Comparison of ENCODE assay signal across 25 mouse cellular contexts in the genomic region with DNA sequence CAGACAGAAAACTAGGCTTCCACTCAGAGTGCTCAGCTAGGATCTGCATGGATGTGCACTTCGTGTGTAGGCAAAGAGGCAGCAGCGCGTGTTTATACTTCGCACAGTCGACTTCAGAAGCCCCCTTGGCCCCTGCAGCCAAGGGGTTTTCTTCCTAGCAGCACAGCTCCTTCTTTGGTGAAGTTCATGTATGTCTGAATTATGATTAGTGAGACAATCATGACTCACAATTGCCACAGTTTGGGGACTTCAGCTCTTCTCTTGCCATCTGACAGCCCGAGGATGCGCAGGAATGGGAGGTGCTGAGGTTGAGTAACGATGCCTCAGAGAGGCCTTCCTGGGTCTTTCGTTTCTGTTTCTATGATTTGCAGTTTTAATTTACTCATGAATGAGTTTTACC. TPM values are rescaled to one million over a fixed set of nuclear protein-coding genes. Genes with fewer than 3 reads are reported as not detected.
A peak's percentile ranks its signal among the peaks of the same experiment; 100 is the strongest.
DNase-seq lines count a peak whose midpoint lies in the region; ATAC-seq and TF ChIP-seq lines count a peak whose summit lies in the region.
"Had no signal": no experiment of that assay in that cellular context is flagged by ENCODE, and none has a peak within 500 bp of the region (broad histone marks: within the 10 kb centered on the region; RNA-seq: fewer than 3 reads in every experiment).

No protein-coding gene starts in this region.

- no peak overlapping the region for H3K27ac ChIP-seq in midbrain, embryonic 14.5 days (replicated peaks; ENCODE audit: low read depth, low read length)
- H3K27ac ChIP-seq in midbrain, embryonic 11.5 days (ENCODE audit: low read depth, low read length) = no peak overlapping the region
- no peak overlapping the region for H3K27ac ChIP-seq in hindbrain, postnatal 0 days
- H3K27ac ChIP-seq: embryonic facial prominence, embryonic 10.5 days; heart, embryonic 15.5 days; limb, embryonic 13.5 days; liver, embryonic 14.5 days had no signal

- no peaks in the 10 kb centered on the region for H3K9me3 ChIP-seq in midbrain, embryonic 14.5 days (ENCODE audit: control insufficient read depth, low read length)
- no peaks in the 10 kb centered on the region for H3K9me3 ChIP-seq in midbrain, embryonic 11.5 days (ENCODE audit: control insufficient read depth, low read length)
- no peaks in the 10 kb centered on the region for H3K9me3 ChIP-seq in hindbrain, postnatal 0 days (ENCODE audit: low read length)
- H3K9me3 ChIP-seq: embryonic facial prominence, embryonic 10.5 days; heart, embryonic 15.5 days; limb, embryonic 13.5 days had no signal

- DNase-seq in cerebellum, adult 18-20 months = peak; percentile 33 to 45
- DNase-seq in cerebellum, postnatal 4 days (ENCODE audit: low spot score in 2 of 2) = no peak
- DNase-seq in midbrain, embryonic 14.5 days = no peak
- DNase-seq in midbrain, embryonic 11.5 days (ENCODE audit: low spot score, missing footprints) = no peak
- no peak for DNase-seq in hindbrain, postnatal 0 days (ENCODE audit: low spot score)
- no peak for DNase-seq in frontal cortex, postnatal 25 days (ENCODE audit: low spot score in 2 of 2)
- DNase-seq in kidney, adult 11 months = no peak
- no peak for DNase-seq in spleen, adult 12 weeks (ENCODE audit: low spot score)
- DNase-seq: heart, adult 18-20 months; kidney, adult 2 months; kidney, postnatal 25 days; layer of hippocampus, adult 9-11 months; right cerebral cortex, postnatal 4 days; thymus, postnatal 25 days had no signal

- TF ChIP-seq CTCF in hindbrain, postnatal 0 days (IDR thresholded peaks at IDR 0.05; ENCODE audit: low read depth) = no peak

- H3K4me2 ChIP-seq in midbrain, embryonic 14.5 days (ENCODE audit: low read length) = peak overlapping the region; percentile 98
- H3K4me2 ChIP-seq in midbrain, embryonic 11.5 days = no peak overlapping the region
- H3K4me2 ChIP-seq in hindbrain, postnatal 0 days (ENCODE audit: low read depth, low read length) = peak overlapping the region; percentile 91
- H3K4me2 ChIP-seq: heart, embryonic 15.5 days; limb, embryonic 13.5 days had no signal

- H3K4me3 ChIP-seq in midbrain, embryonic 14.5 days (replicated peaks; ENCODE audit: low read depth, low read length) = peak overlapping the region; percentile 64; the same call in 1 of the 2 replicates
- no peak overlapping the region for H3K4me3 ChIP-seq in midbrain, embryonic 11.5 days (ENCODE audit: low read depth, low read length)
- peak overlapping the region; percentile 67 for H3K4me3 ChIP-seq in hindbrain, postnatal 0 days (ENCODE audit: low read length)
- H3K4me3 ChIP-seq: embryonic facial prominence, embryonic 10.5 days; heart, embryonic 15.5 days; limb, embryonic 13.5 days; myocyte had no signal

- no peaks in the 10 kb centered on the region for H3K36me3 ChIP-seq in midbrain, embryonic 14.5 days (ENCODE audit: control insufficient read depth, insufficient read depth, low read length)
- H3K36me3 ChIP-seq in midbrain, embryonic 11.5 days (ENCODE audit: control insufficient read depth, insufficient read depth, low read length) = no peaks in the 10 kb centered on the region
- no peaks in the 10 kb centered on the region for H3K36me3 ChIP-seq in hindbrain, postnatal 0 days (ENCODE audit: insufficient read depth, low read length)
- H3K36me3 ChIP-seq: embryonic facial prominence, embryonic 10.5 days; heart, embryonic 15.5 days; limb, embryonic 13.5 days had no signal

- H3K27me3 ChIP-seq in midbrain, embryonic 14.5 days (ENCODE audit: control insufficient read depth, insufficient read depth, low read length) = peaks cover 13% of the 10 kb centered on the region; the same call in 1 of the 2 replicates
- peaks cover 39% of the 10 kb centered on the region for H3K27me3 ChIP-seq in midbrain, embryonic 11.5 days (ENCODE audit: control insufficient read depth, insufficient read depth, low read length)
- H3K27me3 ChIP-seq in hindbrain, postnatal 0 days (ENCODE audit: insufficient read depth, low read length) = no peaks in the 10 kb centered on the region

- 0 out of 2 replicates have a peak, but pooled peaks cover 5% of the 10 kb centered on the region for H3K4me1 ChIP-seq in midbrain, embryonic 14.5 days (ENCODE audit: control insufficient read depth, insufficient read depth, low read length)
- peaks cover 13% of the 10 kb centered on the region; the same call in 1 of the 2 replicates for H3K4me1 ChIP-seq in midbrain, embryonic 11.5 days (ENCODE audit: control insufficient read depth, insufficient read depth, low read length)
- H3K4me1 ChIP-seq in hindbrain, postnatal 0 days (ENCODE audit: insufficient read depth, low read length) = no peaks in the 10 kb centered on the region; the same call in 1 of the 2 replicates

- no peak overlapping the region for H3K9ac ChIP-seq in midbrain, embryonic 14.5 days (replicated peaks; ENCODE audit: low read length)
- H3K9ac ChIP-seq in midbrain, embryonic 11.5 days (ENCODE audit: low read length) = no peak overlapping the region
- no peak overlapping the region for H3K9ac ChIP-seq in hindbrain, postnatal 0 days (replicated peaks; ENCODE audit: low read length)
- H3K9ac ChIP-seq: heart, embryonic 15.5 days; limb, embryonic 13.5 days; liver, embryonic 14.5 days had no signal

- 85% methylated on average over 9 of the region's 9 CpGs for WGBS in midbrain, embryonic 14.5 days
- 88% methylated on average over 9 of the region's 9 CpGs for WGBS in midbrain, embryonic 11.5 days
- 74% methylated on average over 9 of the region's 9 CpGs for WGBS in hindbrain, postnatal 0 days

- no peak for ATAC-seq in midbrain, embryonic 14.5 days (ENCODE audit: low FRiP score, low TSS enrichment)
- no peak for ATAC-seq in midbrain, embryonic 11.5 days (ENCODE audit: low FRiP score)
- ATAC-seq in hindbrain, postnatal 0 days = no peak
- ATAC-seq: forebrain, embryonic 16.5 days had no signal

RNA-seq across cellular contexts. Expression of a gene that starts 4.5 kb away (rescaled TPM):
- 28.7 and 31.3 TPM in 2 replicates for polyA plus RNA-seq in midbrain, embryonic 14.5 days (2014; fragmentation: Nextera tagmentation; extraction: Ambion mirVana)
- 0.87 and 1.7 TPM in 2 replicates for polyA plus RNA-seq in midbrain, embryonic 11.5 days (2014; fragmentation: Nextera tagmentation; extraction: Ambion mirVana)
- total RNA-seq in hindbrain, postnatal 0 days (2014; rRNA removed) = 49.8 and 54.1 TPM in 2 replicates
- polyA plus RNA-seq in hindbrain, postnatal 0 days (2015; fragmentation: Nextera tagmentation; extraction: Ambion mirVana) = 38.1 and 45.0 TPM in 2 replicates
- total RNA-seq: gastrocnemius, adult 8-10 months; heart, adult 18-20 months; megakaryocyte progenitor cell, adult 5-6 weeks; MEL had no signal
- polyA plus RNA-seq: kidney, adult 2 months; liver, embryonic 14.5 days; lung, embryonic 16.5 days; myocyte; testis, adult 2 months had no signal

Comparison
In these comparisons a context has a peak if more than half of its experiments do, and no peak if none do; other contexts are left out.
1. DNase-seq: peak in cerebellum, adult 18-20 months (2 of 2); none in cerebellum, postnatal 4 days (0 of 2), midbrain, embryonic 14.5 days (single experiment), midbrain, embryonic 11.5 days (single experiment), hindbrain, postnatal 0 days (single experiment), frontal cortex, postnatal 25 days (0 of 2), kidney, adult 11 months (single experiment) and spleen, adult 12 weeks (single experiment).
2. RNA of a gene that starts 4.5 kb away (polyA plus RNA-seq): 38.1 to 45.0 TPM in hindbrain, postnatal 0 days and 28.7 to 31.3 TPM in midbrain, embryonic 14.5 days; 0.87 to 1.7 TPM in midbrain, embryonic 11.5 days; every median in the first group is over 10 times any median in the second.